ENCODE assay signal across 21 mouse cellular contexts in the genomic region with DNA sequence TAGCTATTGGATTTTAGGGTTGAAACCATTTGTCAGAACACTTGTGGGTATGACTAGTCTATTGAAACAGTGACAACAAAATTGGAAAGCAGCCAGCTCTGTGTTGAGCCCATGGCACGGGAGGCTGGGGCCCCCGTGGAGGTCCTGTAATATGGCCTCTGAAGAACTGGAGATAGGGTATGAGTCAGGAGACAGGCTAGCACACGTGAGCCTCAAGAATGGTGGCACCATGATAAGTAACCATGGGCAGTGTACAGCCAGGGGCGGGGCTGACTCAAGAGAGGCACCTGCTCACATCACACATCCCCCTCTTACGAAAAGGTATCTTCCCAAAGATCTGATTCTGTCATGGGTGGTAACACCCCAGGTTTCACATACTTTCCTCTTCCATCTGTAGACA. TPM values are rescaled to one million over a fixed set of nuclear protein-coding genes. Genes with fewer than 3 reads are reported as not detected.
A peak's percentile ranks its signal among the peaks of the same experiment; 100 is the strongest.
DNase-seq lines count a peak whose midpoint lies in the region; ATAC-seq and TF ChIP-seq lines count a peak whose summit lies in the region.
"Had no signal": no experiment of that assay in that cellular context is flagged by ENCODE, and none has a peak within 500 bp of the region (broad histone marks: within the 10 kb centered on the region; RNA-seq: fewer than 3 reads in every experiment).

No protein-coding gene starts in this region.

- H3K4me3 ChIP-seq in heart, embryonic 10.5 days = no peak overlapping the region
- no peak overlapping the region for H3K4me3 ChIP-seq in heart, adult 2 months
- no peak overlapping the region for H3K4me3 ChIP-seq in liver, embryonic 13.5 days (replicated peaks)
- H3K4me3 ChIP-seq in liver, embryonic 12.5 days = no peak overlapping the region
- H3K4me3 ChIP-seq in intestine, embryonic 15.5 days (replicated peaks) = no peak overlapping the region
- no peak overlapping the region for H3K4me3 ChIP-seq in stomach, embryonic 15.5 days (replicated peaks)
- H3K4me3 ChIP-seq: forebrain, embryonic 13.5 days; limb, embryonic 12.5 days had no signal

- no peaks in the 10 kb centered on the region for H3K79me2 ChIP-seq in heart, adult 2 months (replicated peaks; ENCODE audit: control insufficient read depth, insufficient read depth, low read length)

- no peaks in the 10 kb centered on the region; the same call in 1 of the 2 replicates for H3K4me1 ChIP-seq in heart, embryonic 10.5 days
- peaks cover 2% of the 10 kb centered on the region; the same call in 1 of the 2 replicates for H3K4me1 ChIP-seq in heart, adult 2 months (ENCODE audit: control insufficient read depth, insufficient read depth, low read length)
- H3K4me1 ChIP-seq in liver, embryonic 13.5 days (replicated peaks) = peaks cover 8% of the 10 kb centered on the region; the same call in 1 of the 2 replicates
- 0 out of 2 replicates have a peak, but pooled peaks cover 5% of the 10 kb centered on the region for H3K4me1 ChIP-seq in liver, embryonic 12.5 days
- H3K4me1 ChIP-seq in intestine, embryonic 15.5 days (replicated peaks) = no peaks in the 10 kb centered on the region
- no peaks in the 10 kb centered on the region for H3K4me1 ChIP-seq in stomach, embryonic 15.5 days
- H3K4me1 ChIP-seq: forebrain, embryonic 13.5 days; limb, embryonic 12.5 days had no signal

- no peak for TF ChIP-seq EP300 in heart, adult 2 months (IDR thresholded peaks at IDR 0.05; ENCODE audit: insufficient read depth, low read depth, low read length)

- no peak overlapping the region for H3K9ac ChIP-seq in heart, adult 2 months (ENCODE audit: low read depth, low read length)
- no peak overlapping the region for H3K9ac ChIP-seq in liver, embryonic 13.5 days
- no peak overlapping the region for H3K9ac ChIP-seq in liver, embryonic 12.5 days
- no peak overlapping the region for H3K9ac ChIP-seq in intestine, embryonic 15.5 days
- no peak overlapping the region for H3K9ac ChIP-seq in stomach, embryonic 15.5 days
- H3K9ac ChIP-seq: forebrain, embryonic 13.5 days; limb, embryonic 12.5 days had no signal

- H3K27ac ChIP-seq in heart, embryonic 10.5 days = no peak overlapping the region
- H3K27ac ChIP-seq in heart, adult 2 months = no peak overlapping the region
- peak overlapping the region; percentile 55; the same call in 1 of the 2 replicates for H3K27ac ChIP-seq in liver, embryonic 13.5 days
- no peak overlapping the region for H3K27ac ChIP-seq in liver, embryonic 12.5 days
- H3K27ac ChIP-seq in intestine, embryonic 15.5 days = no peak overlapping the region
- H3K27ac ChIP-seq in stomach, embryonic 15.5 days = no peak overlapping the region
- H3K27ac ChIP-seq: forebrain, embryonic 13.5 days; limb, embryonic 12.5 days had no signal

- intact Hi-C loops in heart, adult 2 months (cut with DNase I) = no loop called here

- H3K9me3 ChIP-seq in heart, embryonic 10.5 days = peaks cover 2% of the 10 kb centered on the region; the same call in 1 of the 2 replicates
- H3K9me3 ChIP-seq in liver, embryonic 13.5 days (replicated peaks) = no peaks in the 10 kb centered on the region
- no peaks in the 10 kb centered on the region for H3K9me3 ChIP-seq in liver, embryonic 12.5 days (replicated peaks)
- no peaks in the 10 kb centered on the region for H3K9me3 ChIP-seq in intestine, embryonic 15.5 days
- no peaks in the 10 kb centered on the region for H3K9me3 ChIP-seq in stomach, embryonic 15.5 days
- H3K9me3 ChIP-seq: forebrain, embryonic 13.5 days; limb, embryonic 12.5 days had no signal

- H3K4me2 ChIP-seq in liver, embryonic 13.5 days = no peak overlapping the region
- H3K4me2 ChIP-seq in liver, embryonic 12.5 days = no peak overlapping the region
- no peak overlapping the region for H3K4me2 ChIP-seq in intestine, embryonic 15.5 days (replicated peaks)
- no peak overlapping the region for H3K4me2 ChIP-seq in stomach, embryonic 15.5 days
- H3K4me2 ChIP-seq: forebrain, embryonic 13.5 days; limb, embryonic 12.5 days had no signal

- TF ChIP-seq POLR2A in heart, adult 2 months (IDR thresholded peaks at IDR 0.05; ENCODE audit: insufficient read depth, low read depth, low read length) = no peak

- no peaks in the 10 kb centered on the region for H3K27me3 ChIP-seq in heart, embryonic 10.5 days (ENCODE audit: insufficient read depth, poor library complexity, severe bottlenecking)
- no peaks in the 10 kb centered on the region for H3K27me3 ChIP-seq in heart, adult 2 months (ENCODE audit: control insufficient read depth, insufficient read depth, low read length)
- H3K27me3 ChIP-seq in liver, embryonic 13.5 days = no peaks in the 10 kb centered on the region
- peaks cover 6% of the 10 kb centered on the region; the same call in 1 of the 2 replicates for H3K27me3 ChIP-seq in liver, embryonic 12.5 days (replicated peaks)
- H3K27me3 ChIP-seq in intestine, embryonic 15.5 days (replicated peaks) = no peaks in the 10 kb centered on the region
- H3K27me3 ChIP-seq in stomach, embryonic 15.5 days (replicated peaks) = no peaks in the 10 kb centered on the region
- H3K27me3 ChIP-seq: forebrain, embryonic 13.5 days; limb, embryonic 12.5 days had no signal

- 0 out of 2 replicates have a peak, but pooled peaks have one; percentile 48 for ATAC-seq in liver, embryonic 13.5 days (ENCODE audit: low read depth)
- ATAC-seq in liver, embryonic 12.5 days = no peak
- ATAC-seq in intestine, embryonic 15.5 days = peak; percentile 80
- 0 out of 2 replicates have a peak, but pooled peaks have one; percentile 27 for ATAC-seq in stomach, embryonic 15.5 days (ENCODE audit: insufficient read depth, low FRiP score, low read depth)
- ATAC-seq in cerebellum, adult (ENCODE audit: insufficient number of reproducible peaks, low FRiP score, low TSS enrichment) = no peak
- ATAC-seq: forebrain, embryonic 13.5 days; hindbrain, embryonic 16.5 days had no signal

- no peak for TF ChIP-seq CTCF in heart, adult 2 months (IDR thresholded peaks at IDR 0.05)

- H3K36me3 ChIP-seq in heart, embryonic 10.5 days = no peaks in the 10 kb centered on the region
- H3K36me3 ChIP-seq in heart, adult 2 months (ENCODE audit: control insufficient read depth, insufficient read depth, low read length) = peaks cover 4% of the 10 kb centered on the region; the same call in 1 of the 2 replicates
- no peaks in the 10 kb centered on the region for H3K36me3 ChIP-seq in liver, embryonic 13.5 days
- H3K36me3 ChIP-seq in liver, embryonic 12.5 days = no peaks in the 10 kb centered on the region
- no peaks in the 10 kb centered on the region for H3K36me3 ChIP-seq in intestine, embryonic 15.5 days
- H3K36me3 ChIP-seq in stomach, embryonic 15.5 days = no peaks in the 10 kb centered on the region
- H3K36me3 ChIP-seq: limb, embryonic 12.5 days had no signal

- DNase-seq in heart, embryonic 10.5 days (ENCODE audit: low spot score) = peak; percentile 51
- DNase-seq in heart, adult 2 months = no peak
- DNase-seq in liver, embryonic 13.5 days = no peak
- DNase-seq in gastrocnemius, postnatal 10 days = no peak
- DNase-seq: adrenal gland, postnatal 10 days; cerebellum, adult 9-10 months; heart, adult 18-20 months; kidney, adult 11 months; kidney, postnatal 4 days; lung, adult 2 months; lung, postnatal 36 days; thymus, adult 2 months; thymus, postnatal 4 days had no signal

- 68% methylated on average over 5 of the region's 5 CpGs for WGBS in heart, embryonic 10.5 days
- 49% methylated on average over 5 of the region's 5 CpGs for WGBS in heart, adult 2 months
- WGBS in liver, embryonic 13.5 days (ENCODE audit: insufficient replicate concordance) = 34% methylated on average over 5 of the region's 5 CpGs
- WGBS in liver, embryonic 12.5 days (ENCODE audit: insufficient replicate concordance) = 59% methylated on average over 5 of the region's 5 CpGs
- WGBS in intestine, embryonic 15.5 days = 64% methylated on average over 5 of the region's 5 CpGs
- 56% methylated on average over 5 of the region's 5 CpGs for WGBS in stomach, embryonic 15.5 days

RNA-seq across cellular contexts. Expression of a gene that starts 24.8 kb away (rescaled TPM):
- 50.9 and 54.2 TPM in 2 replicates for polyA plus RNA-seq in heart, embryonic 10.5 days (2016; fragmentation: Nextera tagmentation; extraction: Ambion mirVana)
- total RNA-seq in heart, adult 2 months (2021) = 10 to 100 TPM; 31.6 to 37.3 TPM
- 36.4 and 42.6 TPM in 2 replicates for polyA plus RNA-seq in heart, adult 2 months (2012; rRNA removed)
- polyA plus RNA-seq in liver, embryonic 13.5 days (2015; fragmentation: Nextera tagmentation; extraction: Ambion mirVana) = 25.9 and 27.7 TPM in 2 replicates
- polyA plus RNA-seq in liver, embryonic 12.5 days (2016; fragmentation: Nextera tagmentation; extraction: Ambion mirVana) = 28.6 and 29.4 TPM in 2 replicates
- 48.8 and 59.4 TPM in 2 replicates for polyA plus RNA-seq in intestine, embryonic 15.5 days (2015; fragmentation: Nextera tagmentation; extraction: Ambion mirVana)
- 41.1 and 42.7 TPM in 2 replicates for polyA plus RNA-seq in stomach, embryonic 15.5 days (2015; fragmentation: Nextera tagmentation; extraction: Ambion mirVana)
- total RNA-seq in gastrocnemius, postnatal 10 days (2021) = 10 to 100 TPM; 27.5 to 30.7 TPM

RNA-seq across cellular contexts. Expression of a gene that starts 34.8 kb away (rescaled TPM):
- polyA plus RNA-seq in heart, embryonic 10.5 days (2016; fragmentation: Nextera tagmentation; extraction: Ambion mirVana) = 0.05 and 0.13 TPM in 2 replicates
- total RNA-seq in heart, adult 2 months (2021) = 1 to 10 TPM; 3.9 to 4.2 TPM
- 1.8 and 3.0 TPM in 2 replicates for polyA plus RNA-seq in heart, adult 2 months (2012; rRNA removed)
- 0.06 and 0.08 TPM in 2 replicates for polyA plus RNA-seq in liver, embryonic 13.5 days (2015; fragmentation: Nextera tagmentation; extraction: Ambion mirVana)
- 0.07 and 0.12 TPM in 2 replicates for polyA plus RNA-seq in liver, embryonic 12.5 days (2016; fragmentation: Nextera tagmentation; extraction: Ambion mirVana)
- 0.20 and 0.24 TPM in 2 replicates for polyA plus RNA-seq in intestine, embryonic 15.5 days (2015; fragmentation: Nextera tagmentation; extraction: Ambion mirVana)
- polyA plus RNA-seq in stomach, embryonic 15.5 days (2015; fragmentation: Nextera tagmentation; extraction: Ambion mirVana) = 0.18 and 0.21 TPM in 2 replicates
- under 1 TPM; 0.20 to 0.31 TPM for total RNA-seq in gastrocnemius, postnatal 10 days (2021)
- total RNA-seq: hematopoietic stem cell, adult 5-6 weeks had no signal
- polyA plus RNA-seq: forebrain, embryonic 13.5 days had no signal

RNA-seq across cellular contexts. Expression of a gene that starts 45.4 kb away (rescaled TPM):
- 2.6 and 3.5 TPM in 2 replicates for polyA plus RNA-seq in heart, embryonic 10.5 days (2016; fragmentation: Nextera tagmentation; extraction: Ambion mirVana)
- 10 to 100 TPM; 15.3 to 21.1 TPM for total RNA-seq in heart, adult 2 months (2021)
- polyA plus RNA-seq in heart, adult 2 months (2012; rRNA removed) = 6.8 and 10.6 TPM in 2 replicates
- 6.4 and 6.8 TPM in 2 replicates for polyA plus RNA-seq in liver, embryonic 13.5 days (2015; fragmentation: Nextera tagmentation; extraction: Ambion mirVana)
- 5.2 and 6.0 TPM in 2 replicates for polyA plus RNA-seq in liver, embryonic 12.5 days (2016; fragmentation: Nextera tagmentation; extraction: Ambion mirVana)
- polyA plus RNA-seq in intestine, embryonic 15.5 days (2015; fragmentation: Nextera tagmentation; extraction: Ambion mirVana) = 8.5 and 10.0 TPM in 2 replicates
- 8.3 and 9.1 TPM in 2 replicates for polyA plus RNA-seq in stomach, embryonic 15.5 days (2015; fragmentation: Nextera tagmentation; extraction: Ambion mirVana)
- 1 to 10 TPM; 4.2 to 6.8 TPM for total RNA-seq in gastrocnemius, postnatal 10 days (2021)

RNA-seq across cellular contexts. Expression of a gene that starts 51.9 kb away (rescaled TPM):
- 0.88 and 2.0 TPM in 2 replicates for polyA plus RNA-seq in heart, embryonic 10.5 days (2016; fragmentation: Nextera tagmentation; extraction: Ambion mirVana)
- 10 to 100 TPM; 53.1 to 60.7 TPM for total RNA-seq in heart, adult 2 months (2021)
- polyA plus RNA-seq in heart, adult 2 months (2012; rRNA removed) = 12.9 and 25.4 TPM in 2 replicates
- polyA plus RNA-seq in liver, embryonic 13.5 days (2015; fragmentation: Nextera tagmentation; extraction: Ambion mirVana) = 7.5 and 10.3 TPM in 2 replicates
- 5.7 TPM in 2 replicates for polyA plus RNA-seq in liver, embryonic 12.5 days (2016; fragmentation: Nextera tagmentation; extraction: Ambion mirVana)
- polyA plus RNA-seq in intestine, embryonic 15.5 days (2015; fragmentation: Nextera tagmentation; extraction: Ambion mirVana) = 18.2 and 19.5 TPM in 2 replicates
- 8.7 and 9.6 TPM in 2 replicates for polyA plus RNA-seq in stomach, embryonic 15.5 days (2015; fragmentation: Nextera tagmentation; extraction: Ambion mirVana)
- total RNA-seq in gastrocnemius, postnatal 10 days (2021) = 1 to 10 TPM; 5.0 to 6.5 TPM
- total RNA-seq: hematopoietic stem cell, adult 5-6 weeks had no signal

Comparison
In these comparisons a context has a peak if more than half of its experiments do, and no peak if none do; other contexts are left out.
1. ATAC-seq: peak in liver, embryonic 13.5 days (single experiment), intestine, embryonic 15.5 days (single experiment) and stomach, embryonic 15.5 days (single experiment); none in liver, embryonic 12.5 days (single experiment) and cerebellum, adult (single experiment).